Mouse (Mus musculus) heart, postnatal 0 days (tissue): ENCODE measurements at regions not wholly inside any gene's neighbourhood (a gene's known extent, or its start where the extent isn't known, plus 50 kb on each side); places are given as distances from the start of the nearest gene placed in this dataset.

Source experiments
- CTCF ChIP-seq: IDR thresholded peaks from 2 replicates; pipeline ENCODE4 v1.5.1; 2016; ENCODE audit warnings: antibody characterized with exemption, control low read depth, low read depth
- EP300 ChIP-seq: IDR thresholded peaks from 2 replicates; pipeline ENCODE4 v1.6.1; 2016; ENCODE audit warnings: antibody characterized with exemption, low read depth

DNA sequence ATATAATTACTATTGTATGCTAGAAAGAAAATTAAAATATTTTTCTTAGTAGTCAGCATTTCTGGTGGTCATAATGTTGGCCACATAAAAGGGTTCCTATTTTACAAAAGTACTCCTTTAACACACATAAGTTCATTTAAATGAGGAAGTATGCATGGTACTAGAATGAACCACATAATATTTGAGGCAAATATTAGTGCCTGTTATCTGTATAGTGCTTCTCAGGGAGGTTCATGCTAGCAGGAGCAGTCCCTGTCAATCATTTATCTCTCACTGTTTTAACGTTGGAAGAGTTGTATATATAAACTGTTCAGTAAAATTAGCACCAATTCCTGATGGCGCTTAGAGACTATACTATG, 70.0 kb upstream of the Fn1 start:
- TF ChIP-seq CTCF: no peak
- no peak for TF ChIP-seq EP300
